In the genomic region with DNA sequence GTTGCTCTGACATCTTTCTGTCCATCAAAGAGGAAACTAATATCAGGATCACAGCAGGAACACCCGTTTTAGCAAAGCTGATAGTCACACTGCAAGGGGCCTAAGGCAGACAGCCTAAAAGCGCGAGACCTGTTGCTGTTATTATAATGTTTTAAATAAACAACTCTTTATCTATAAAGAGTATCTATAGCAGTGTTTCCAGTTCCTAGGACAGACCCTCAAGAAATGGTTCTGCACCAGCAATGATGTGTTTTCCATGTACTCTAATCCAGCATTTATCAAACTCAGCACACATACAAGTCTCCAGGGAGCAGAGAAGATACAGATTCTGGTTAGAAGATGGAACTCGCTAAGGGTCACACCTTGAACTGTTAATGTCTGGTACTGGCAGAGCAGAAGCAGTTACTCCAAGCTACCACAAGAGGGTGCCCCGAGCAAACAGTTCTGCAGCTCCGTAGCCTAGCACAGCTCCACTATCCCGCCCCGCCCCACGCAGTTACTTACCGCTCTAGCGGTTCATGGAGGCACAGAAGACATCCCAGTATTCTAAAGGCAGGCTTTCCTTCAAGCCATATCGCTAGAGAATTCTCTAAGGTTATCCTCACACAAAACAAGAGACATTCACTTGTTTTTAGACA, we compare ENCODE assay signal across 9 mouse cellular contexts.
DNase-seq lines count a peak whose midpoint lies in the region; ATAC-seq and TF ChIP-seq lines count a peak whose summit lies in the region.
"Had no signal": no experiment of that assay in that cellular context is flagged by ENCODE, and none has a peak within 500 bp of the region (broad histone marks: within the 10 kb centered on the region; RNA-seq: fewer than 3 reads in every experiment).

No protein-coding gene starts in this region.

- H3K4me1 ChIP-seq in forebrain, embryonic 10.5 days = no peaks in the 10 kb centered on the region
- no peaks in the 10 kb centered on the region for H3K4me1 ChIP-seq in heart, postnatal 0 days (ENCODE audit: control insufficient read depth, insufficient read depth)
- H3K4me1 ChIP-seq in liver, embryonic 14.5 days (replicated peaks; ENCODE audit: control insufficient read depth in 2 of 2, insufficient read depth in 2 of 2, low read length in 1 of 2) = no peaks in the 10 kb centered on the region
- H3K4me1 ChIP-seq in neural tube, embryonic 15.5 days = no peaks in the 10 kb centered on the region

- no peaks in the 10 kb centered on the region for H3K36me3 ChIP-seq in forebrain, embryonic 10.5 days (replicated peaks)
- H3K36me3 ChIP-seq in heart, postnatal 0 days (replicated peaks; ENCODE audit: control insufficient read depth, insufficient read depth, low read length) = no peaks in the 10 kb centered on the region
- no peaks in the 10 kb centered on the region for H3K36me3 ChIP-seq in liver, embryonic 14.5 days (replicated peaks; ENCODE audit: control insufficient read depth, insufficient read depth, low read depth)
- H3K36me3 ChIP-seq in neural tube, embryonic 15.5 days = no peaks in the 10 kb centered on the region

- 19% methylated on average over 12 of the region's 12 CpGs for WGBS in forebrain, embryonic 10.5 days
- 12% methylated on average over 12 of the region's 12 CpGs for WGBS in heart, postnatal 0 days
- 14% methylated on average over 12 of the region's 12 CpGs for WGBS in liver, embryonic 14.5 days (ENCODE audit: insufficient replicate concordance)
- 21% methylated on average over 12 of the region's 12 CpGs for WGBS in neural tube, embryonic 15.5 days

- no peak for TF ChIP-seq EP300 in heart, postnatal 0 days (IDR thresholded peaks at IDR 0.05; ENCODE audit: low read depth)
- no peak for TF ChIP-seq EP300 in liver, embryonic 14.5 days (IDR thresholded peaks at IDR 0.05; ENCODE audit: low read depth)

- H3K27me3 ChIP-seq in forebrain, embryonic 10.5 days (ENCODE audit: poor library complexity, severe bottlenecking) = no peaks in the 10 kb centered on the region
- no peaks in the 10 kb centered on the region for H3K27me3 ChIP-seq in heart, postnatal 0 days (ENCODE audit: control insufficient read depth, insufficient read depth, low read length)
- no peaks in the 10 kb centered on the region for H3K27me3 ChIP-seq in liver, embryonic 14.5 days (ENCODE audit: control insufficient read depth, insufficient read depth, low read length)
- no peaks in the 10 kb centered on the region for H3K27me3 ChIP-seq in neural tube, embryonic 15.5 days (replicated peaks)

- no peaks in the 10 kb centered on the region for H3K9me3 ChIP-seq in forebrain, embryonic 10.5 days
- H3K9me3 ChIP-seq in heart, postnatal 0 days (replicated peaks; ENCODE audit: control insufficient read depth, low read length) = no peaks in the 10 kb centered on the region
- H3K9me3 ChIP-seq in liver, embryonic 14.5 days (ENCODE audit: control insufficient read depth, low read length) = no peaks in the 10 kb centered on the region
- H3K9me3 ChIP-seq in neural tube, embryonic 15.5 days (replicated peaks) = peaks cover 5% of the 10 kb centered on the region; the same call in 1 of the 2 replicates

- H3K27ac ChIP-seq in forebrain, embryonic 10.5 days = no peak overlapping the region
- no peak overlapping the region for H3K27ac ChIP-seq in heart, postnatal 0 days (ENCODE audit: low read depth)
- no peak overlapping the region for H3K27ac ChIP-seq in liver, embryonic 14.5 days
- no peak overlapping the region for H3K27ac ChIP-seq in neural tube, embryonic 15.5 days (replicated peaks)

- no peak overlapping the region for H3K4me2 ChIP-seq in heart, postnatal 0 days (ENCODE audit: low read depth, low read length)
- no peak overlapping the region for H3K4me2 ChIP-seq in liver, embryonic 14.5 days (ENCODE audit: low read depth)
- no peak overlapping the region for H3K4me2 ChIP-seq in neural tube, embryonic 15.5 days

- no peak overlapping the region for H3K9ac ChIP-seq in heart, postnatal 0 days (replicated peaks; ENCODE audit: low read depth, low read length)
- no peak overlapping the region for H3K9ac ChIP-seq in liver, embryonic 14.5 days (replicated peaks)
- H3K9ac ChIP-seq in neural tube, embryonic 15.5 days (replicated peaks) = no peak overlapping the region

- no peak overlapping the region for H3K4me3 ChIP-seq in forebrain, embryonic 10.5 days
- H3K4me3 ChIP-seq in heart, postnatal 0 days (ENCODE audit: low read depth, low read length) = no peak overlapping the region
- H3K4me3 ChIP-seq in liver, embryonic 14.5 days (ENCODE audit: insufficient read depth in 1 of 2, low read depth in 2 of 2, low read length in 2 of 2) = no peak overlapping the region
- no peak overlapping the region for H3K4me3 ChIP-seq in neural tube, embryonic 15.5 days (replicated peaks)
- H3K4me3 ChIP-seq: erythroblast, embryonic 14.5 days had no signal

- peak; percentile 42 for DNase-seq in c-Kit-positive CD71-negative TER-119-negative erythroid progenitor cells, embryonic 14.5 days (ENCODE audit: low read depth)
- peak; percentile 66 for DNase-seq in forebrain, embryonic 10.5 days (ENCODE audit: extremely low spot score, low spot score)
- DNase-seq in heart, postnatal 0 days (ENCODE audit: low spot score) = peak; percentile 82
- peak; percentile 81 for DNase-seq in kidney, postnatal 25 days
- peak; percentile 11 to 13 (median 12) for DNase-seq in liver, embryonic 14.5 days (ENCODE audit: low read depth in 3 of 3, low spot score in 3 of 3)
- peak; percentile 90 for DNase-seq in testis, postnatal 10 days (ENCODE audit: low spot score)

- ATAC-seq in CD4-positive, CD25-positive, alpha-beta regulatory T cell, adult 4 months = peak; percentile 71
- ATAC-seq in heart, postnatal 0 days (ENCODE audit: insufficient read depth, low read depth) = peak; percentile 73; the same call in 1 of the 2 replicates
- ATAC-seq in liver, embryonic 14.5 days (ENCODE audit: insufficient read depth) = no peak
- ATAC-seq in neural tube, embryonic 15.5 days (ENCODE audit: low FRiP score) = peak; percentile 91

- TF ChIP-seq CTCF in heart, postnatal 0 days (IDR thresholded peaks at IDR 0.05; ENCODE audit: low read depth) = peak; percentile 87
- TF ChIP-seq CTCF in liver, embryonic 14.5 days (IDR thresholded peaks at IDR 0.05; ENCODE audit: low read depth) = peak; percentile 79

Comparison
In these comparisons a context has a peak if more than half of its experiments do, and no peak if none do; other contexts are left out.
1. DNase-seq: peak in every context shown above with its lines; median percentile 90 in testis, postnatal 10 days; 82 in heart, postnatal 0 days; 81 in kidney, postnatal 25 days; 66 in forebrain, embryonic 10.5 days; 42 in c-Kit-positive CD71-negative TER-119-negative erythroid progenitor cells, embryonic 14.5 days; 12 in liver, embryonic 14.5 days.